Mouse (Mus musculus) right cerebral cortex, postnatal 36 days (tissue): ENCODE results near the gene Ankrd33.

Source experiments
- DNase-seq, 2 experiments: peaks; one replicate each; pipeline ENCODE4 v3.0.0; 2022; ENCODE audit warnings: low spot score in 2 of 2, mixed read lengths in 1 of 2

Gene Ankrd33

GRCm38 (mm10) chr15:101123202-101123601 lies 7.6 kb downstream of the Ankrd33 start:
- no peak for DNase-seq

GRCm38 (mm10) chr15:101125561-101125960 lies 10.0 kb downstream of the Ankrd33 start:
- DNase-seq: no peak

GRCm38 (mm10) chr15:101126876-101127544 lies 11.5 kb downstream of the Ankrd33 start:
- DNase-seq: no peak

GRCm38 (mm10) chr15:101128181-101129089 lies 12.9 kb downstream of the Ankrd33 start, which contains the start of gene Acvrl1:
TSS of gene Acvrl1 (plus strand) at chr15:101128522.
- no peak for DNase-seq

GRCm38 (mm10) chr15:101129412-101129811 lies 13.9 kb downstream of the Ankrd33 start:
- DNase-seq: no peak

- no peak for DNase-seq
Observed at GRCm38 (mm10) chr15:101131498-101131897, 15.9 kb downstream of the Ankrd33 start.

- no peak for DNase-seq
Observed at GRCm38 (mm10) chr15:101132041-101132440, 16.5 kb downstream of the Ankrd33 start.

GRCm38 (mm10) chr15:101132761-101133160 lies 17.2 kb downstream of the Ankrd33 start:
- DNase-seq: no peak

- no peak for DNase-seq
Observed at GRCm38 (mm10) chr15:101133993-101134704, 18.6 kb downstream of the Ankrd33 start.

GRCm38 (mm10) chr15:101135405-101135804 lies 19.9 kb downstream of the Ankrd33 start:
- DNase-seq: no peak

GRCm38 (mm10) chr15:101137455-101137854 lies 21.9 kb downstream of the Ankrd33 start:
- no peak for DNase-seq

GRCm38 (mm10) chr15:101138675-101139074 lies 23.1 kb downstream of the Ankrd33 start:
- DNase-seq: no peak

GRCm38 (mm10) chr15:101139885-101140284 lies 24.3 kb downstream of the Ankrd33 start:
- no peak for DNase-seq

- DNase-seq: no peak
Observed at GRCm38 (mm10) chr15:101140587-101140986, 25.0 kb downstream of the Ankrd33 start.

- DNase-seq: no peak
Observed at GRCm38 (mm10) chr15:101141061-101141541, 25.5 kb downstream of the Ankrd33 start.

GRCm38 (mm10) chr15:101142672-101143071 lies 27.1 kb downstream of the Ankrd33 start:
- no peak for DNase-seq

GRCm38 (mm10) chr15:101143494-101143893 lies 27.9 kb downstream of the Ankrd33 start:
- no peak for DNase-seq

- DNase-seq: no peak
Observed at GRCm38 (mm10) chr15:101144176-101144575, 28.6 kb downstream of the Ankrd33 start.

GRCm38 (mm10) chr15:101144779-101145178 lies 29.2 kb downstream of the Ankrd33 start:
- DNase-seq: no peak

GRCm38 (mm10) chr15:101145424-101146099 lies 30.0 kb downstream of the Ankrd33 start:
- peak; percentile 92 to 93 for DNase-seq
